Mouse (Mus musculus): ENCODE measurements around the gene Pi4k2a.
"Not testable (repeated sequence)": the region's sequence is repeated elsewhere in the genome, so short reads cannot be mapped to it uniquely, and the experiment has no call there.

The Pi4k2a gene

DNA sequence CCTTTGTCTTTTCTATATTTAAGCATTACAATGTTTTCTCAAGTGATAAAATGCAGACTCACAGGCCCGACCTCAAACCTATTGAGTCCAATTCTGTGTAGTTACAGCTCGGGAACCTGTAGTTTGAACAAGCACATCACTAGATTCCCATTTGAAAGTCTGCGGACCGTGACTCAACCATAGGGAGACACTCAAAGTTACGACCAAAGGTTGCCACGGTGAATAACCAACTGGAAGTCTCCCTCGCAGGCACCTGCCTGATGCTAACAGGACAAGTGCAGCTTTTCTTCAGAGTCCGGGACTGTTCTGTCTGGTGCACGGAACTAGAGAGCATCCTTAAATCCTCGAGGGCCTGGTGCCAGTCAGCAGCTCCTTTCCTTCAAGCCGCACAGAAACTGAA, 9.8 kb upstream of the Pi4k2a start:
- no peak for DNase-seq (ENCODE audit: low spot score in 2 of 2)

DNA sequence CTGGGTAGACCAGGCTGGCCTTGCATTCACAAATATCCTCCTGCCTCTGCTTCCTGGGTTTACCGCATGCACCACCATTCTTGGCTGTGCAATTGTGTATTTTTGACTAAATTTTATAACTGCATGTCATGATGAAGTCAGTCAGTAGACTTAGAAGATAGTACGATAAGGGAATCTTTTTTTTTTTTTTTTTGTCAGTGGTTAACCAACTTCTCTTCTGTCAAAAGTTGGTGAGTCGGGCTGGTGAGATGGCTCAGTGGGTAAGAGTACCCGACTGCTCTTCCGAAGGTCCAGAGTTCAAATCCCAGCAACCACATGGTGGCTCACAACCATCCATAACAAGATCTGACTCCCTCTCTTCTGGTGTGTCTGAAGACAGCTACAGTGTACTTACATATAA, 8.7 kb upstream of the Pi4k2a start:
- not testable (repeated sequence) for DNase-seq (ENCODE audit: low spot score in 2 of 2)

DNA sequence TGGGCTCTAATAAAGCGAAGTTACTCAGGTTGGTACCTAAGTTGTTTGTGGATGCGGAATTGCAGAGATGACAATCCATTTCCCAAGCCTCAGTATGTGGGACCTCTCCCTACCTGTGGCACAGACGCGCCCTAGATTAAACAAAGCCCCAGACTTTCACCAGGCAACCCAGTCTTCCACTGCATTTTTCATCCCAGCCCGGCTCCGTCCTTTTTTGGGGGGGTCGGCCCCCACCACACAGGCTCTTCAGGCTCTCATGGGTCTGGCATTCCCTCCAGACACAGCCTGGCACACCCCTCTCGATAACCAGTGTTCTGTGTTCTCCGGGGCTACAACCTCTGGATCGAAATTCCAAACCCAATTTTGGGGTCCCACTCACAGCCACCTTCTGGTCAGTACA, 4.6 kb upstream of the Pi4k2a start:
- DNase-seq (ENCODE audit: low spot score in 2 of 2): no peak

DNA sequence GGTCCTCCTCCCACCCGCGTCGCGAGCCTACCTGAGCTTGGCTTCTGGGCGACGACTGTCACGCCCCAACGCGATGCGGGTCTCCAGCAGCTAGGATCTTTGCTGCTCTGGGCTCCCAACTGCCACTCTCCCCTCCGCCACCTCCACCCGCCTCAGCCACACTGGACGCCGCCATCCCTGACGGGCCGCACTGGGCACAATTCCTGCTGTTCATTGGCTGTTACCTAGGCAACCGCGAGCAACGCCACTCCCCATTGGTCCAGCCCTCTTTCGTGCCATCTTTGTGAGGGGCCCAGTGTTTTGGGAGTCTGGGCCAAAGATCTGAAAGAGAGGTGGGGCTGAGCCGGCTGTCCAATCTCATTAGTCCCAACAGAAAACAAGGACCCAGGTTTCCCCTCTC, 4.1 kb upstream of the Pi4k2a start, which contains the start of gene Morn4:
Morn4 (minus strand) TSS at position 192 of the 400 bp plus-strand sequence.
- peak; percentile 88 to 90 for DNase-seq (ENCODE audit: low spot score in 2 of 2)

DNA sequence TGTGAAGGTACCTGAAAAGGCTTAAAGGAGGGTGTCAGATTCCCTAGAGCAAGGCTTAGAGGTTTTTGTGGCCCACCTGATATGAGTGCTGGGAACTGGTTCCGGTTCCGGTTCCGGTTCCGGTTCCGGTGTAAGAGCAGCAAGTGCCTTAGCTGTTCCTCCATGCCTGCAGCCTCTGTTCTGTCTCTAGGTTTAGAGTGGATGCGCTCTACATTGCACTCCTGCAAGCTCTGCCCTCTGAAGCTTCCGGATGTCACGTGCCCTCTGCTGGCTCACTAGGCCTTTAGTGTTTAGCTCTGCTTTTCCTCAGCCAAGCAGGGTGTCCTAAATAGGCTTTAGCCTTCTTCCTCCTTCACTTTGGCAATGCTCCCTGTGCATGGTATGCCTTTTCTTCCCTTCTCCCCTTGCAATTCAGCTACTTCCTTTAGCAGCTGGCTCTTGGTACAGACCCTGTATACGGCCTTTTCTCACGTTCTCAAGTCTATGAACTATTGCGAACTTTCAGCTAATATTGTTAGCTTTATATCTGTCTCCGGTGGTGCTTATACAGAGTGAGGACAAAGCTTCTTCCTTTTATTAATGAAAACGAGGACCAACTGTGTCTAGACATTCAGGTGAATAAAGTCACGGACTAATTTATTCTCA, 1.0 kb upstream of the Pi4k2a start:
- peak; percentile 36 to 54 for DNase-seq (ENCODE audit: low spot score in 2 of 2)

DNA sequence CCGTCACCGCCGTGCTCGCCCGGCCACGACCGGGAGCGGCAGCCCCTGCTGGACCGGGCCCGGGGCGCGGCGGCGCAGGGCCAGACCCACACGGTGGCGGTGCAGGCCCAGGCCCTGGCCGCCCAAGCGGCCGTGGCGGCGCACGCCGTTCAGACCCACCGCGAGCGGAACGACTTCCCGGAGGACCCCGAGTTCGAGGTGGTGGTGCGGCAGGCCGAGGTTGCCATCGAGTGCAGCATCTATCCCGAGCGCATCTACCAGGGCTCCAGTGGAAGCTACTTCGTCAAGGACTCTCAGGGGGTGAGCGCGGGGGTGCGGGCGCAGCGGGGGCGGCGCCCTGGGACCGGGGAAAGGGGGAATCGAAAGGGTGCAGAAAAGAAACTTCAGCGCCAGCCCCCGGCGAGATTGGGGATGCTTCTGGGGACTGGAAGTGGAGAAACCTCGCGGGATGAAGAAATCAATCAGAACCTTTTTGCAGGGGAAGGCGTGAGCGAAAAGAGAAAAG, 419 bp downstream of the Pi4k2a start:
- DNase-seq (ENCODE audit: low spot score in 2 of 2): no peak

GRCm38 (mm10) chr19:42099406-42099805, 9.1 kb downstream of the Pi4k2a start:
- no peak for DNase-seq (ENCODE audit: low spot score in 2 of 2)

DNA sequence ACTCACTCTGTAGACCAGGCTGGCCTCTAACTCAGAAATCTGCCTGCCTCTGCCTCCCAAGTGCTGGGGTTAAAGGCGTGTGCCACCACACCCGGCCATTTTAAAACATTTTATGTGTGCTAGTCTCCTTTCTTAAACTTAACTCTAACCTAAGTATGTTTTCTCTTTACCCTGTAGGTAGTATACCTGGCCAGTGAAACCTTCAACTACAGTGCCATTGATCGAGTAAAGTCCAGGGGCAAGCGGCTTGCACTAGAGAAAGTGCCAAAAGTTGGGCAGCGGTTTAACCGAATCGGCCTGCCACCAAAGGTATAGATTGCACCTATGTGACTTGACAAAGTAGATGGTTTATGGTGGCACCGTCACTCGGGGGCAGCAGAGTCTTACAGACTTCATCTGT, 14.4 kb downstream of the Pi4k2a start:
- DNase-seq (ENCODE audit: low spot score in 2 of 2): no peak

DNA sequence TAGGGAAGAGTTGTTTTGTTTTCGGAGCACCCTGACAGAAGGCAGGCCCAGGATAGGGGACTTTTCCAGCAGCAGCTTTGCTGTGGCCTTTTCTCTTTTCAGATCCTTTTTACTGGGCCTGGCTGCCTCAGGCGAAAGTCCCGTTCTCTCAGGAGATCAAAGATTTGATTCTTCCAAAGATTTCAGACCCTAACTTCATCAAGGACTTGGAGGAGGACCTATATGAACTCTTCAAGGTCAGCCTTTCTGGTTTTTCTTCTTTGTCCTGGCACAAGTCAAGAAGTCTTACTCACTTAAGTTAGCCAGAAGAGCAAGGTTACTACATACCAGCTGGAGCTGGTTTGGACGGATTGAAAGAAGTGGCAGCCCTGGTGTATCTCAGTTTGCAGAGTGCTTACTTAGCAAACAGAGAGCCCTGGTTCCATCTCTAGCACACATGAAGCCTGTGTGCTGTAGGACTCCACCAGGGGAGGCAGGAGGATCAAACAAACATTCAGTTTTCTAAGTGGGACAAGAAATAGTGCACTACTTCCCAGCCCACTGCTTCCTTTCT, 25.6 kb downstream of the Pi4k2a start:
- no peak for DNase-seq (ENCODE audit: low spot score in 2 of 2)

DNA sequence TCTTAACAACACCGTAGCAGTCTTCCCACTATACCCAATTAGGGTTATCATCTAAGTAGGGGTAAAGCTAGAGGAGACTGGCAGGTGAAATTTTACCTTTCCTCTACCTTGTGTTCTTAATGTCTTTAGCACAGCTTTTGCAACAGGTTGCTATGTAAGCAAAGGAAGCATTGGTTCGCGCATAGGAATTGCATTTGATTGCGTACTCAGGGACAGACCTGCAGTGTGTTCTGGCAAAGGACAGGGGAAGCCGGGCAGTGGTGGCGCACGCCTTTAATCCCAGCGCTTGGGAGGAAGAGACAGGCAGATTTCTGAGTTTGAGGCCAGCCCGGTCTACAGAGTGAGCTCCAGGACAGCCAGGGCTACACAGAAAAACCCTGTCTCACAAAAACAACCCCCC, 27.9 kb downstream of the Pi4k2a start:
- DNase-seq (ENCODE audit: low spot score in 2 of 2): no peak

DNA sequence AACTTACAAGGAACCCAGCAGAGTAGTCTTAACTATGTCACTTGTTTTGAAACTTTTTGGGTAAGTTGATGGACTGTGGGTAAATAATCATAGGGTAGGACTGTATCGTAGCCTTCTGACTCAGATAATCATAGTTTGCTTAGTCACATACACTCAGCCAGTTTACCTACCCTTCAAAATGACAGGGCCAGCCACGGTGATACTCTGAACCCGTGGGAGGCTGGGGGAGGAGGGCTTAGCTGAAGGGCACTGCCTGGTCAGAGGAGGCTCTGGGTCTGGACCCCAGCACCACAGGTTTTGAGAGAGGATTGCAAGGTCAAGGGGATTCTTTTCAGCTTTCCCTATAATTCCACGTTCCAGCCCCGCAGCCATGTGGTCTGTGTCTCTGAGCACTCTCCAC, 28.3 kb downstream of the Pi4k2a start:
- no peak for DNase-seq (ENCODE audit: low spot score in 2 of 2)

DNA sequence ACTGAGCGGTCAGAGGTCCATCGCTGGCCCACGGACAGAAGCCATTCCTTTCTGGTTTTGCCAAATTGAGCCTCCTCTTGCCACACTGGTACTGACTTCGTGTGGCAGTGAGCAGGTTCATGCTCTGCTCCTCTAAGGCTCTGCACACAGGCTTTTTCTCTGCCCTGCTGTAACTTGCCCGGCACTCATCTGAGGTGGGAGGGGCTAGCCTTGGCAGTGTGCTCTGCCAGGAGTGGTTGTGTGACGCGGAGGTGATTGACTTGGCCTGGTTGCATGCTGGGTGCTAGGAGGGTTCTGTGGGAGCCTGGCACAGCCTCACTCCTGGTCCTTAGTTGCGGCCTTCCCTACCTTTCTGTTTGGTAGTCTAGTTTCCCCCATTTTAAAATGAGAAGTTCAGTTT, 30.2 kb downstream of the Pi4k2a start:
- no peak for DNase-seq (ENCODE audit: low spot score in 2 of 2)

DNA sequence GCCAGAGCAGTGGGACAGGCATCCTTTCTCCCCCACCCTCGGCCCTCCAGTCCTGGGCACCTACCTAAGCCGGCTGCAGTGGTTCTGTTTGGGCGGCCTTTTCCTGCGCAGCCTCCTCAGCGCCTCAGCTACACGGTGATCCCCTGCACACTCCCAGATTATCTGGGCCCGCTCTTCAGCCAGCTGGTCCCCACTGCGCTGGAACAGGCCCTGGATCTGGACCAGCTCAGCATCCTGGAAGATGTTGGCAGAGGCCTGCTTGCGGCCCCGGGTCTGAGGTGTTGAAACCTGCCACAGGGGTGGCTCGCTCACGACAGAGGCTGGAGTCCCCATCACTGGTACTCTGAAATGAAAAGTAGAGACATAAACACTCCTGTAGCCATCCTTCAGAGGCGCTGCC, 34.4 kb downstream of the Pi4k2a start:
- no peak for DNase-seq (ENCODE audit: low spot score in 2 of 2)

DNA sequence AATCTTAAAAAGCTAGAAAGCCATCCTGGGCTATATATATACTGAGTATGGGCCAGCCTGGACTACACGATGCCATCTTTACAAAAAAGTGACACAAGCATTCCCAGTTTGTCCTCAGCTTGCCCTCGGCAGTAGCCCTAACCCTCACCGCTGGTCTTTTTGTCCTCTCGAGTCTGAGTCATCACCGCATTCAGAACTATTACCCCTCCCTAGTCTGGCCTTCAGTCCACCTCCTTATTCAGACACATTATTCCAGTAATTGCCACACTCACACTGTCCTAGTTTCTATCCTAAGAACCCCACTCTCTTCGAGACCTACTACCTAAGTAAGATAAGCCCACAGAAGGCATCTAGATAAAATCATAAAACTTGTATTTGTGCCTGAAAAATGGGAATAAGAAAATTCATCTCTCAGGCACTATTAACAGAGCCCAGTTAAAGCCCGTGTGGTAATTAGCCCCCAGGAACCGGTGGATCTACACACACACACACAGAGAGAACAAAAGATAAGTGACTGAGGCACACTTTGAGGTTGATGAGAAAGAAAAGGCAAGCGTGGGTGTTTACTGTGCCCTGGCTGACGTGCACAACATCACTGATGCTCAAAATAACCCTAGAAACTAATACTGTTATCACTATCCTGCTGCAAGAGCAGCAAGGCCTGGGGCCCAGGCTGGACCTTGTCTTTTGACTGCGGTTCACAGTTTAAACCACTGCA, 35.4 kb downstream of the Pi4k2a start:
- DNase-seq (ENCODE audit: low spot score in 2 of 2): no peak

DNA sequence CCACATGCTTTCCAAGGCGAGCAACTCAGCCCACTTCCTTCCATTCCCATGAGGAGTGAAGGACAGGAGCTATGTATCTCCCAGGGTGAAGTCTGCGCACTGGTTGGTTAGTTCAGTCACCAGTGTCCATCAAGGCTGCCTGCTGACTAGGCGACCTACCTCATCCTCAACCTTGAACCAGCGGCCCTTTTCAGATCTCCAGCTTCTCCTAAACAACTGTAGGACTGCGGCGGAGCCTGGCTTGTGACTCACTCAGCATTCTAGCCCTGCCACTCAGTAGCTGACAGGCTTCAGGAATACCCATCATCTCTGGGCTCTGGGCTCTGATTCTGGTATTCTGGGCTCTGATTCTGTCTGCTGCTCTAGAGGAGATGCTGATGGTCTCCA, 35.9 kb downstream of the Pi4k2a start:
- DNase-seq (ENCODE audit: low spot score in 2 of 2): no peak

DNA sequence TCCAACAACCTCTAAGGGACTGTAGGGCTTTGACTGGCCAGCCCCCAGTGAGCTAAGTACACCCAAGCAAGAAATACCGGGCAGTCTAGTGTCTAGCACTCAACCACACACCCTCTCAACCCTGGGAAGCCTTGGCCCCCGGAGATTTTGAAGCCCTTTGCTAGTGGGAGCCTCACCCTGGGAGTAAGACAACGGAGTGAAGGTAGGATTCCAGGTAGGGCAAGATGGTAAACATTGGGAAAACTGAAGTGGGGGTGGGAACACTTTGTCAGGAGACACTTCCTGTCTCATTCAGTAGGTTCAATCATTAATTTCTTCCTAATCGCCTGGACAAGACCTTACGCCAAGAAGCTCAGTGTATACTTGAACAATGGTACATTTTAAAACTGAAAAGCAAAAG, 36.8 kb downstream of the Pi4k2a start:
- DNase-seq (ENCODE audit: low spot score in 2 of 2): no peak

DNA sequence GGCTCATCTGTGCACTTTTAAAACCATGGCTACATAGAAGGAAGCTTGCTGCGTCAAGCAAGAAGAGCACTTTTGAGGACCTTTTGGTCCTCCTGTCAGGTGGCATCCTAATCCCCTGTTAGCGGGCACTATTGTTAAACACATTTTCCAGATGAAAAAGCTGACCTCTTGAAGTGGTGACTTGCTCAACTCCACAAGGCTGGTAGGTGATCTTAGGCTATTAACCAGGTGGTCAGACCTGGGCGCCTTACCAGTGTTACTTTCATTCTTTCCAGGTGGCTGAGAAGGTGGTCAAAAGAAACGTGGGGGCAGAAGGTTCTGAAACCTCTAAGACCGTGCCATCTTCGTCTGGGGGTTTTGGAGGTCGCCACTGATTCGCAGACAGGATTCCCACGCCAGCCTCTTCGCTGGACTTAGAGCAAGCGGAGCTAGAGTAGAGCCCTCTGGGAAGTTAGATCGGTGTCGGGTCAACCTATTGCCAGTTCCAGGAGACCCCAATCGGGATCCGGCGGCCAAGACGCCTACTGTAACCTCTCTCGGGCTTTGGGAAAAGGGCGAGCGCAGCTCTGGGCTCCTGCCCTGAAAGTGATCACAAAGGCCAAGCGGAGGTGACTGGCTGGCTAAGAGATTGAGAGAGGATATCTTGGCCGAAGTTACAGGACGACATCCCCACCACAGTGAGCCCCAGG, 37.9 kb downstream of the Pi4k2a start:
- no peak for DNase-seq (ENCODE audit: low spot score in 2 of 2)

DNA sequence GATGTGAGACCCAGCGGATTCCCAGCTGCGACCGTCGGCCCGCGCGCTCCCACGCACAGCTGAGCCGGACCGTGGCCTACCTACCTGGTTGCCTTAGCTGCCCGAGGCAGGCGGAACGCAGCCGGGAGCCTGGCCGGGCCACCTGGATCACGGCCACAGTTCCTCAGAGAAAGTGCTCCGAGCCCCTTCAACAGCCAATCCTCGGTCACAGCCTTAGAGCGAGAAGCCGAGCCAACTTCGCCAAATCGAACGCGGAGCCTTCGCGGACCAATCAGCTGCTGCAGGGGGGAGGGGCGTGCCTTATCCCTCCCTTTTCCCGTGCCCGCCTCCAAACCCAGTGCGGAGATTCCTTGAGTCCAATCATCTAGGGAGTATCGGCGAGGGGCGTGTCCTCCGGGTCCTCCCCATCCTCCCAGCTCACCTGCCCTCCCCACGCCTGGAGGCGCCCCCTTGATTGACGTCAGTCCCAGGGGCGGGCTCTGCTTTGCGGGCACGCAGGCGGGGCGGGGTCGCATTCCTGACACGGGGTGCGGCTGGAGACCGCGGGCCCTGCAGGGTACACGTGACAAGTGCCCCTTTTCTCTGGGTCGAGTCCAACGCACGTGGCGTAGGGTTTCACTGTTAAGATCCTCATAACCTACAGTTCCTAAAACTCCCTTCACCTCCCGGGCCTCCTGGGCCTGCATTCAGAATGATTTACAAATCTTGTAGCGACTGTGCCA, 38.7 kb downstream of the Pi4k2a start, which contains the start of gene Avpi1:
Avpi1 (minus strand) TSS at position 273 of the 722 bp plus-strand sequence.
- peak; percentile 98 for DNase-seq (ENCODE audit: low spot score in 2 of 2)

DNA sequence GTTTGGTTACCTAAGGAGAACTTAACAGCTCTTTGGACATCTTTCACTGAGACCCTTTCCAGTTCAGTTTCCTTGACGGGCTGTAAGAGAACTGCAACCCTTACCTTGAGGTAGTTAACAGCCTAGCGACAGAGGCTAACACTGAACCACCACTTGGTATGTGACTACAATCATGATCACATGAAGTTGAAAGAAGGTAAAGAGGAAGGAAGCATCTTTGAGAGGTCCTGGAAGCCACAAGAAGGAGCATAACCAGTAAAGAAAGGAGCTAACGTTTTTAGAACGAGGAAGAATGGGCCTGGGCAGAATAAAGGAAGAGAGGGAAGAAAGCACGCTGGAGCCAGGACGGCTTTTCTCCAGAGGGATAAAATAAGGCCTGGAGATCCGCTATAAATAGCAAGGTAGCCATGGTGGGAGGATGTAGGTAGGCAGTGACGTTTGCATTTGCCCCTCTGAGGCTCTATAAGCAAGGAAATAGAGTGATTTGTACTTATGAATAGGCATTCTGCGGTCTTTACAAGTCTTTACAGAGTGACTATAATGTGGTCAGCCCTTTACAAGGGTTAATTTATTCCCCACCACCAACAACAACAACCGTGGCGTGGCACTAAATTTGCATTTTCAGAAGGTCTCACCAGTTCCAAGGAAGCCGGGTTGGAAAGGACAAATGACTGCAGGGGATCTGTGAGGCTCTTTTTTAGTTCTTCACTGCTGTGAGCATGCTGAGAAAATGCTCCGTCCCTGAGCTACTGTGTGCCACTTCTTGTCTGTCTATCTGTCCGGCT, 39.4 kb downstream of the Pi4k2a start:
- DNase-seq (ENCODE audit: low spot score in 2 of 2): no peak

GRCm38 (mm10) chr19:42130294-42130606, 40.0 kb downstream of the Pi4k2a start:
- DNase-seq (ENCODE audit: low spot score in 2 of 2): no peak

DNA sequence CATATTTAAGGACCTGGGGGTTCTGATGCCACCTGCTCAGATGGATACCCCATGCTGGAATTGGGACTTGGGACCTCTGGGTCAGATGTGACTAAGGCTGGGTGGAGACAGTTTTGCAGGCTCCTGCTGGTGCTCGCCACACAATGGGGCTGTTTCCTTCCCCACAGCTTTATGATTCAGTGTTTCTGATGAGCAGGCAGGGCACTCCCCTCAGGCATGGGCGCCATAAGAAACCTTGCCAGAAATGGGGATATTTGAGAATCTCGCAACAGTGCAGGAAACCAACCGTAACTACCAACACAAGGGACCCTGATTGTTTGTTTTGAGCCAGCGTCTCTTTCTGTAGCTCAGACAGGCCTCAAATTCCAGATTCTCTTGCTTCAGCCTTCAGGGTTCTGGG, 40.8 kb downstream of the Pi4k2a start:
- DNase-seq (ENCODE audit: low spot score in 2 of 2): no peak
